Mouse (Mus musculus) neutrophil, adult 65 days (primary cell): Measurements from ENCODE around the gene Ugt3a2. TPM values are rescaled to one million over a fixed set of nuclear protein-coding genes. Genes with fewer than 3 reads are reported as not detected.

Experiments used
- total RNA-seq: library from RNA; stranded (reverse); gene quantifications from 2 replicates; pipeline ENCODE4 v1.2.4, GENCODE M21; 2023

Ugt3a2 gene
- not detected in 2 replicates for total RNA-seq

DNA sequence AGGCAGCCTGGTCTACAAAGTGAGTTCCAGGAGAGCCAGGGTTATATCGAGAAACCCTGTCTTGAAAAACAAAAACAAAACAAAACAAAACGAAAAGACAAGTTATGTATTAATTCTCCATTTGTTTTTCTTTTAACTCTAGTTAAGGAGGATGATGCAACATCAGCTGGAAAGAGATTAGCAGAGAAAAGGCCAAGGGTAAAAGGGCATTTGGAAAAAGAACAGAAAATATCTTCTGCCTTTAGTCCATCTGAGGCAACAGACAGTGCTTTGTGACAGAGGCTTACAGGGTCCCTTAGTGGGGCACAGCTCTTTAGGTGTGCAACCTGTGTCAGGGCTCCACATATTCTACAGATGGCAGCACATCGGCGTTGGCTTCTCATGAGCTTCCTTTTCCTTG is at the start of gene Ugt3a2:
TSS of gene Ugt3a2 (plus strand) at position 210 of the 400 bp plus-strand sequence.

Other genes with a start within 250 kb of the Ugt3a2 start
- 7.0 and 9.3 TPM in 2 replicates for gene Lmbrd2, start 195.0 kb upstream of the Ugt3a2 start, total RNA-seq
- gene Skp2, start 180.1 kb upstream of the Ugt3a2 start, total RNA-seq: 4.1 and 6.4 TPM in 2 replicates
- gene Ugt3a1, start 58.7 kb upstream of the Ugt3a2 start, total RNA-seq: not detected in 2 replicates
- gene Capsl, start 100.5 kb downstream of the Ugt3a2 start, total RNA-seq: not detected in 2 replicates
- 0.25 and 3.5 TPM in 2 replicates for gene Il7r, start 194.6 kb downstream of the Ugt3a2 start, total RNA-seq